Mouse (Mus musculus): ENCODE measurements around the gene Tpi1. TPM values are rescaled to one million over a fixed set of nuclear protein-coding genes. Genes with fewer than 3 reads are reported as not detected.

Tpi1 gene
- polyA plus RNA-seq, 1 experiment from 2014 or later: 537 TPM

GRCm38 (mm10) chr6:124767920-124768703, 46.0 kb downstream of the Tpi1 start:
- 41% methylated on average over 19 of the region's 19 CpGs for WGBS
- no peak for ATAC-seq
- Histone ChIP-seq H3K9ac (ENCODE audit: low read depth, low read length) (no peak overlapping the region), H3K4me1 (replicated peaks; ENCODE audit: control insufficient read depth, insufficient read depth, low read length) (no peaks in the 10 kb centered on the region), H3K27me3 (replicated peaks; ENCODE audit: control insufficient read depth, insufficient read depth, low read length) (peaks cover 11% of the 10 kb centered on the region), H3K4me3 (ENCODE audit: low read depth, low read length) (peak overlapping the region; percentile 43), H3K27ac (ENCODE audit: low read depth, low read length) (no peak overlapping the region), H3K4me2 (replicated peaks; ENCODE audit: low read depth) (peak overlapping the region; percentile 75), H3K36me3 (ENCODE audit: control insufficient read depth, insufficient read depth) (no peaks in the 10 kb centered on the region), H3K9me3 (ENCODE audit: control insufficient read depth) (no peaks in the 10 kb centered on the region)
- no peak for TF ChIP-seq CTCF (IDR thresholded peaks at IDR 0.05; ENCODE audit: low read depth)

DNA sequence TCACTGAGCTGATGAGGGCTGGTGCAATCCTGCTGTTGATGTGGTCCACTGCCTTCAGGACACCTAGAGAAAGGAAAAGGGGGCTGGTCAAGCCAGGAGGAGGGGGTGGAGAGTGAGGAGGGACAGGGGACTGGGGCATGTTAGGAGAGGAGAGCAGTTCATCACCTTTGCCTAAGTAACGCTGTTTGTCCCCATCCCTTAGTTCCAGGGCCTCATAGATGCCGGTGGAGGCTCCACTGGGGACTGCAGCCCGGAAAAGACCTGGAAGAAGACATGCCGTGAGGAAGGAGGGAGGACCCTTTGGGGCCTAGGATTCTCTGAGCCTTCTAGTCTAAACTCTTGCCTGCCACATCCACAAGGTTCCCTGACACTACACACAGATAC, 46.6 kb downstream of the Tpi1 start:
- TF ChIP-seq CTCF (IDR thresholded peaks at IDR 0.05; ENCODE audit: low read depth): no peak
- Histone ChIP-seq H3K36me3 (ENCODE audit: control insufficient read depth, insufficient read depth) (no peaks in the 10 kb centered on the region), H3K27ac (ENCODE audit: low read depth, low read length) (no peak overlapping the region), H3K4me2 (replicated peaks; ENCODE audit: low read depth) (peak overlapping the region; percentile 75; the same call in 1 of the 2 replicates), H3K4me3 (ENCODE audit: low read depth, low read length) (no peak overlapping the region), H3K27me3 (replicated peaks; ENCODE audit: control insufficient read depth, insufficient read depth, low read length) (peaks cover 11% of the 10 kb centered on the region), H3K9ac (ENCODE audit: low read depth, low read length) (no peak overlapping the region), H3K9me3 (ENCODE audit: control insufficient read depth) (no peaks in the 10 kb centered on the region), H3K4me1 (replicated peaks; ENCODE audit: control insufficient read depth, insufficient read depth, low read length) (no peaks in the 10 kb centered on the region)
- no peak for ATAC-seq
- WGBS: 70% methylated on average over 4 of the region's 4 CpGs

DNA sequence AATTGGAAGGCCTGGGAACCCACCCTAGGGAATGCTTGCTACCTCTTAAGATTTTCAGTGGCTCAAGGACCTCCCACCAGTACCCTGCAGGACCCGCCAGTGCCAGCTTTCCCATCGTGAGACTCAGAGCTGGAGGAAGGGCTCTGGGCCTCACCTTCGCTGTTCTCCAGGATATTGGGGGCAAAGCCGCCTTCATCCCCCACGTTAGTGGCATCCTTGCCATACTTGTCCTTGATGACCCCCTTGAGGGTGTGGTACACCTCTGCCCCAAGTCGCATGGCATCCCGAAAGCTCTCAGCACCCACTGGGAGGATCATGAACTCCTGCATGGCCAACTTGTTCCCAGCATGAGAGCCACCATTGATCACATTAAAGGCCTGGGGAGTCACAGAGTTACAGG, 48.1 kb downstream of the Tpi1 start:
- no peak overlapping the region for H3K27ac ChIP-seq (ENCODE audit: low read depth, low read length)
- H3K27me3 ChIP-seq (replicated peaks; ENCODE audit: control insufficient read depth, insufficient read depth, low read length): peaks cover 11% of the 10 kb centered on the region
- H3K36me3 ChIP-seq (ENCODE audit: control insufficient read depth, insufficient read depth): no peaks in the 10 kb centered on the region
- no peak for TF ChIP-seq CTCF (IDR thresholded peaks at IDR 0.05; ENCODE audit: low read depth)
- WGBS: 91% methylated on average over 7 of the region's 7 CpGs
- no peak overlapping the region for H3K4me2 ChIP-seq (replicated peaks; ENCODE audit: low read depth)
- ATAC-seq: no peak
- no peaks in the 10 kb centered on the region for H3K9me3 ChIP-seq (ENCODE audit: control insufficient read depth)
- H3K9ac ChIP-seq (ENCODE audit: low read depth, low read length): no peak overlapping the region
- no peak overlapping the region for H3K4me3 ChIP-seq (ENCODE audit: low read depth, low read length)
- no peaks in the 10 kb centered on the region for H3K4me1 ChIP-seq (replicated peaks; ENCODE audit: control insufficient read depth, insufficient read depth, low read length)

Other genes with a start within 250 kb of the Tpi1 start
- not detected in 2 replicates for gene C1rb, start 244.0 kb downstream of the Tpi1 start, polyA plus RNA-seq (2015; fragmentation: Nextera tagmentation; extraction: Ambion mirVana)
- gene C1s2, start 178.2 kb downstream of the Tpi1 start, polyA plus RNA-seq (2015; fragmentation: Nextera tagmentation; extraction: Ambion mirVana): not detected in 2 replicates
- 209 and 212 TPM in 2 replicates for gene Lpcat3, start 151.3 kb downstream of the Tpi1 start, polyA plus RNA-seq (2015; fragmentation: Nextera tagmentation; extraction: Ambion mirVana)
- gene Emg1, start 102.1 kb downstream of the Tpi1 start, polyA plus RNA-seq (2015; fragmentation: Nextera tagmentation; extraction: Ambion mirVana): 96.6 and 97.3 TPM in 2 replicates
- 249 and 255 TPM in 2 replicates for gene Phb2, start 102.0 kb downstream of the Tpi1 start, polyA plus RNA-seq (2015; fragmentation: Nextera tagmentation; extraction: Ambion mirVana)
- gene Ptpn6, start 75.6 kb downstream of the Tpi1 start, polyA plus RNA-seq (2015; fragmentation: Nextera tagmentation; extraction: Ambion mirVana): 17.4 TPM in 2 replicates
- 238 and 259 TPM in 2 replicates for gene Grcc10, start 72.9 kb downstream of the Tpi1 start, polyA plus RNA-seq (2015; fragmentation: Nextera tagmentation; extraction: Ambion mirVana)
- not detected in 2 replicates for gene Gm45234, start 58.3 kb downstream of the Tpi1 start, polyA plus RNA-seq (2015; fragmentation: Nextera tagmentation; extraction: Ambion mirVana)
- 7.6 and 8.4 TPM in 2 replicates for gene Atn1, start 57.8 kb downstream of the Tpi1 start, polyA plus RNA-seq (2015; fragmentation: Nextera tagmentation; extraction: Ambion mirVana)
- gene Eno2, start 44.6 kb downstream of the Tpi1 start, polyA plus RNA-seq (2015; fragmentation: Nextera tagmentation; extraction: Ambion mirVana): 3.5 and 4.6 TPM in 2 replicates
- 0.21 TPM in 1 of 2 replicates, not detected in the other for gene Lrrc23, start 34.6 kb downstream of the Tpi1 start, polyA plus RNA-seq (2015; fragmentation: Nextera tagmentation; extraction: Ambion mirVana)
- gene Spsb2, start 5.6 kb downstream of the Tpi1 start, polyA plus RNA-seq (2015; fragmentation: Nextera tagmentation; extraction: Ambion mirVana): 57.7 and 69.5 TPM in 2 replicates
- 44.8 and 45.0 TPM in 2 replicates for gene Usp5, start 15.2 kb upstream of the Tpi1 start, polyA plus RNA-seq (2015; fragmentation: Nextera tagmentation; extraction: Ambion mirVana)
- 45.4 and 57.4 TPM in 2 replicates for gene Cdca3, start 15.3 kb upstream of the Tpi1 start, polyA plus RNA-seq (2015; fragmentation: Nextera tagmentation; extraction: Ambion mirVana)
- gene Gnb3, start 26.0 kb upstream of the Tpi1 start, polyA plus RNA-seq (2015; fragmentation: Nextera tagmentation; extraction: Ambion mirVana): 0.42 and 0.47 TPM in 2 replicates
- 4.5 and 4.6 TPM in 2 replicates for gene P3h3, start 43.5 kb upstream of the Tpi1 start, polyA plus RNA-seq (2015; fragmentation: Nextera tagmentation; extraction: Ambion mirVana)
- 0.46 and 0.64 TPM in 2 replicates for gene Gpr162, start 49.7 kb upstream of the Tpi1 start, polyA plus RNA-seq (2015; fragmentation: Nextera tagmentation; extraction: Ambion mirVana)
- 0.75 and 0.83 TPM in 2 replicates for gene Cd4, start 73.9 kb upstream of the Tpi1 start, polyA plus RNA-seq (2015; fragmentation: Nextera tagmentation; extraction: Ambion mirVana)
- gene Lag3, start 97.4 kb upstream of the Tpi1 start, polyA plus RNA-seq (2015; fragmentation: Nextera tagmentation; extraction: Ambion mirVana): 1.6 and 1.7 TPM in 2 replicates
- gene Ptms, start 105.8 kb upstream of the Tpi1 start, polyA plus RNA-seq (2015; fragmentation: Nextera tagmentation; extraction: Ambion mirVana): 167 and 169 TPM in 2 replicates
- gene Mlf2, start 117.1 kb upstream of the Tpi1 start, polyA plus RNA-seq (2015; fragmentation: Nextera tagmentation; extraction: Ambion mirVana): 265 and 269 TPM in 2 replicates
- gene Cops7a, start 151.2 kb upstream of the Tpi1 start, polyA plus RNA-seq (2015; fragmentation: Nextera tagmentation; extraction: Ambion mirVana): 105 and 110 TPM in 2 replicates
- 1.8 and 2.1 TPM in 2 replicates for gene Pianp, start 182.4 kb upstream of the Tpi1 start, polyA plus RNA-seq (2015; fragmentation: Nextera tagmentation; extraction: Ambion mirVana)
- 8.2 TPM in 2 replicates for gene Zfp384, start 194.8 kb upstream of the Tpi1 start, polyA plus RNA-seq (2015; fragmentation: Nextera tagmentation; extraction: Ambion mirVana)
- 65.4 and 70.1 TPM in 2 replicates for gene Ing4, start 225.5 kb upstream of the Tpi1 start, polyA plus RNA-seq (2015; fragmentation: Nextera tagmentation; extraction: Ambion mirVana)
- 3.1 and 4.1 TPM in 2 replicates for gene Acrbp, start 235.4 kb upstream of the Tpi1 start, polyA plus RNA-seq (2015; fragmentation: Nextera tagmentation; extraction: Ambion mirVana)

Data from intestine, postnatal 0 days (tissue).